Mouse (Mus musculus): Measurements from ENCODE around the gene Sufu. TPM values are rescaled to one million over a fixed set of nuclear protein-coding genes. Genes with fewer than 3 reads are reported as not detected.

The Sufu gene
- polyA plus RNA-seq, 1 experiment from 2014 or later = 19.8 TPM

DNA sequence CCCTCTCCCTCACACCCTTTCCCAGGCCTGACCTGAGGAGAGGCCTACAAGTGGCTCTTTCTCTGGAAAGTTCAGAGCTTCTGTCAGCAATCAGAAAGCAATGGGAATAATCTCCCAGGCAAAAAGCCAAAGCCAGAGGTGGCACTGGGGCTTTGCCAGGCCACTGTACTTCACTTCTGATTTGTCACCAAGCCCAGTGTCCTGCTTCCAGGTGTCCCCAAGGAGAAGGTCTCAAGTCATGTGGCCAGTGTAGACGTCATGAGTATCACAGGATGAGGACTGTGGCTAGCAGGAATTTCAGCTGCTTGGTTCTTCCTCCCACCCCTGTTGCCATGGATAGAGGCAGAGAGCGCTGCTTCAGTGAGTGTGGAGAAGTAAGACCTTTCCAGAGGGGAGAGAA lies 63.2 kb downstream of the Sufu start:
- Histone ChIP-seq H3K27ac (ENCODE audit: low read depth, low read length) (no peak overlapping the region), H3K4me2 (ENCODE audit: low read length) (no peak overlapping the region), H3K9ac (ENCODE audit: low read depth, low read length) (no peak overlapping the region), H3K4me1 (ENCODE audit: control insufficient read depth, insufficient read depth, low read depth, low read length) (no peaks in the 10 kb centered on the region; the same call in 1 of the 2 replicates), H3K9me3 (ENCODE audit: control insufficient read depth, low read length) (no peaks in the 10 kb centered on the region), H3K36me3 (ENCODE audit: control insufficient read depth, insufficient read depth, low read length) (peaks cover 3% of the 10 kb centered on the region; the same call in 1 of the 2 replicates), H3K27me3 (replicated peaks; ENCODE audit: control insufficient read depth, insufficient read depth, low read length) (no peaks in the 10 kb centered on the region), H3K4me3 (ENCODE audit: low read length) (no peak overlapping the region)
- WGBS = 73% methylated on average over 2 of the region's 2 CpGs
- ATAC-seq = no peak

GRCm38 (mm10) chr19:46462574-46462973 lies 65.9 kb downstream of the Sufu start:
- WGBS = 90% methylated on average over 3 of the region's 3 CpGs
- 0 out of 2 replicates have a peak, but pooled peaks cover 3% of the 10 kb centered on the region for H3K36me3 ChIP-seq (ENCODE audit: control insufficient read depth, insufficient read depth, low read length)
- H3K4me2 ChIP-seq (ENCODE audit: low read length) = no peak overlapping the region
- H3K27ac ChIP-seq (ENCODE audit: low read depth, low read length) = no peak overlapping the region
- no peaks in the 10 kb centered on the region for H3K9me3 ChIP-seq (ENCODE audit: control insufficient read depth, low read length)
- no peak for ATAC-seq
- H3K9ac ChIP-seq (ENCODE audit: low read depth, low read length) = no peak overlapping the region
- H3K4me1 ChIP-seq (ENCODE audit: control insufficient read depth, insufficient read depth, low read depth, low read length) = no peaks in the 10 kb centered on the region
- no peaks in the 10 kb centered on the region for H3K27me3 ChIP-seq (replicated peaks; ENCODE audit: control insufficient read depth, insufficient read depth, low read length)
- no peak overlapping the region for H3K4me3 ChIP-seq (ENCODE audit: low read length)

GRCm38 (mm10) chr19:46463446-46463845 lies 66.8 kb downstream of the Sufu start:
- no peak overlapping the region for H3K4me3 ChIP-seq (ENCODE audit: low read length)
- WGBS = 99% methylated on average over 4 of the region's 4 CpGs
- H3K4me1 ChIP-seq (ENCODE audit: control insufficient read depth, insufficient read depth, low read depth, low read length) = no peaks in the 10 kb centered on the region
- H3K27me3 ChIP-seq (replicated peaks; ENCODE audit: control insufficient read depth, insufficient read depth, low read length) = no peaks in the 10 kb centered on the region
- no peak overlapping the region for H3K4me2 ChIP-seq (ENCODE audit: low read length)
- H3K9ac ChIP-seq (ENCODE audit: low read depth, low read length) = no peak overlapping the region
- no peak for ATAC-seq
- no peak overlapping the region for H3K27ac ChIP-seq (ENCODE audit: low read depth, low read length)
- H3K36me3 ChIP-seq (ENCODE audit: control insufficient read depth, insufficient read depth, low read length) = peaks cover 3% of the 10 kb centered on the region; the same call in 1 of the 2 replicates
- H3K9me3 ChIP-seq (ENCODE audit: control insufficient read depth, low read length) = no peaks in the 10 kb centered on the region

GRCm38 (mm10) chr19:46466160-46466559 lies 69.5 kb downstream of the Sufu start:
- no peak for ATAC-seq
- H3K4me1 ChIP-seq (ENCODE audit: control insufficient read depth, insufficient read depth, low read depth, low read length) = peaks cover 13% of the 10 kb centered on the region
- no peak overlapping the region for H3K4me2 ChIP-seq (ENCODE audit: low read length)
- H3K4me3 ChIP-seq (ENCODE audit: low read length) = no peak overlapping the region
- no peaks in the 10 kb centered on the region for H3K9me3 ChIP-seq (ENCODE audit: control insufficient read depth, low read length)
- WGBS = 74% methylated on average over 6 of the region's 6 CpGs
- no peak overlapping the region for H3K9ac ChIP-seq (ENCODE audit: low read depth, low read length)
- no peak overlapping the region for H3K27ac ChIP-seq (ENCODE audit: low read depth, low read length)
- H3K36me3 ChIP-seq (ENCODE audit: control insufficient read depth, insufficient read depth, low read length) = peaks cover 3% of the 10 kb centered on the region; the same call in 1 of the 2 replicates
- H3K27me3 ChIP-seq (replicated peaks; ENCODE audit: control insufficient read depth, insufficient read depth, low read length) = no peaks in the 10 kb centered on the region

DNA sequence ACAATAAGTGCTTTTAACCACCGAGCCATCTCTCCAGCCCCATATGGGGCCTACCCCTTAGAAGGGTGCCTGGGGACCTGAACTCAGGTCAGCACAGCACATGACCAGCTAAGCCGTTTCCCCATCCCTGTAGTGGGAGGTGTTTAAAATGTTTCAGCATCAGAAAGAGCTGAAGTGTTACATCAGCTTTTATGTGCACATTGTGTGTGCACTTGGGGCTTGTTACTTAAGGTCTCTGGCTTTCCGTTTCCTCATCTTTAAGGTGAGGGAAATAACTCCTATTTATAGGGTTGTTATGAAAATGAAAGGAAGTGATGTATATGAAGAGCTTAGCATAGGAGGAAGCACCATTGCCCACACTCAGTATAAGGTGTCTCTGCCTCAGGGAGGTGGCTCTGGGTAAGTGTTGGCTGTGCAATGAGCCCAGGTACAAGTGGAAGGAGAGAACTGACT lies 70.4 kb downstream of the Sufu start:
- H3K27ac ChIP-seq (ENCODE audit: low read depth, low read length) = no peak overlapping the region
- peaks cover 22% of the 10 kb centered on the region for H3K4me1 ChIP-seq (ENCODE audit: control insufficient read depth, insufficient read depth, low read depth, low read length)
- no peaks in the 10 kb centered on the region for H3K27me3 ChIP-seq (replicated peaks; ENCODE audit: control insufficient read depth, insufficient read depth, low read length)
- no peak overlapping the region for H3K4me2 ChIP-seq (ENCODE audit: low read length)
- no peak overlapping the region for H3K4me3 ChIP-seq (ENCODE audit: low read length)
- no peaks in the 10 kb centered on the region for H3K9me3 ChIP-seq (ENCODE audit: control insufficient read depth, low read length)
- 66% methylated on average over 3 of the region's 3 CpGs for WGBS
- no peak overlapping the region for H3K9ac ChIP-seq (ENCODE audit: low read depth, low read length)
- no peak for ATAC-seq
- no peaks in the 10 kb centered on the region; the same call in 1 of the 2 replicates for H3K36me3 ChIP-seq (ENCODE audit: control insufficient read depth, insufficient read depth, low read length)

DNA sequence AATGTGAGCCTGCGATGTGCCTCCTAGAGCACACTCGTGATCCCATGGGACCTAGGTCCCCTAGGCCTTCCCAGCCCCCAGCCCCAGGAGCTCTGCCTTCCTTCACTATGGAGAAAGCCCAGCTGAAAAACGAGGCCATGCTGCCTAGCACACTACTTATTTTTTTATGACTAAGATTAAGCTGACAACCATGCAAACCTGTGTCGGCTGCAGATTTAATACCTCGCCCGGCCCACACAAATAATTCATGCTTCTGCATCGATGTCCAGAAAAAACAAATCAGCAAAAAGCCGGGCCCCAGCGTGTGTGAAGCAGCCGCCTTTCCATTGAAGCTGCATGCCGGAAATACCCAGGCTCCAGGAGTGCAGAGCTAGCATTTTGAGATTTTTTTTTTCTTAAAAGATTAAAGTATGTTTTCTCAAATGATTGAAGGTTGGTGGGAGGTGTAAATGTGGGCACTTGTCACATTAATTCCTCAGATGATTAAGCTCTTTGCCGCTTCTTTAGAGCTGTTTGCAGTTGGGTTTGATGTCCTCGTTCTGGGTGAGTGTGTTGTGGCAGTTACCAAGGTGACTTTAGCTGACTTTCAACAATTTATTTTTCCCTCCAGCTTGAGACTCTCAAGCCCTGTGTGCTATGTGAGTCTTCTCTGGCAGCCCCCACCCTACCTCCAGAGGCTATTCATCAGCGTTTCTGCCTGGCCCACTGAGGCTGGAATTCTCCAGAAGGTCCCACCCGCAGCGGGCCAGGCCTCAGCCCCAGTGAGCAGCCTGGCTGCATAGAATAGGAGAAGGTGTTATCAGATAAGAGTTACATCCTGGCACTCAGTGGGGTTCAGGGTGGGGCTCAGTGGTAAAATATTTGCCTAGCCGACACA lies 73.9 kb downstream of the Sufu start:
- WGBS = 20% methylated on average over 17 of the region's 17 CpGs
- no peaks in the 10 kb centered on the region for H3K9me3 ChIP-seq (ENCODE audit: control insufficient read depth, low read length)
- no peaks in the 10 kb centered on the region for H3K27me3 ChIP-seq (replicated peaks; ENCODE audit: control insufficient read depth, insufficient read depth, low read length)
- no peak overlapping the region for H3K4me3 ChIP-seq (ENCODE audit: low read length)
- 0 out of 2 replicates have a peak overlapping the region, but pooled peaks have one; percentile 29 for H3K9ac ChIP-seq (ENCODE audit: low read depth, low read length)
- H3K27ac ChIP-seq (ENCODE audit: low read depth, low read length) = peak overlapping the region; percentile 85
- peaks cover 24% of the 10 kb centered on the region for H3K4me1 ChIP-seq (ENCODE audit: control insufficient read depth, insufficient read depth, low read depth, low read length)
- H3K36me3 ChIP-seq (ENCODE audit: control insufficient read depth, insufficient read depth, low read length) = peaks cover 3% of the 10 kb centered on the region
- ATAC-seq = peak; percentile 31; the same call in 1 of the 2 replicates
- H3K4me2 ChIP-seq (ENCODE audit: low read length) = no peak overlapping the region

DNA sequence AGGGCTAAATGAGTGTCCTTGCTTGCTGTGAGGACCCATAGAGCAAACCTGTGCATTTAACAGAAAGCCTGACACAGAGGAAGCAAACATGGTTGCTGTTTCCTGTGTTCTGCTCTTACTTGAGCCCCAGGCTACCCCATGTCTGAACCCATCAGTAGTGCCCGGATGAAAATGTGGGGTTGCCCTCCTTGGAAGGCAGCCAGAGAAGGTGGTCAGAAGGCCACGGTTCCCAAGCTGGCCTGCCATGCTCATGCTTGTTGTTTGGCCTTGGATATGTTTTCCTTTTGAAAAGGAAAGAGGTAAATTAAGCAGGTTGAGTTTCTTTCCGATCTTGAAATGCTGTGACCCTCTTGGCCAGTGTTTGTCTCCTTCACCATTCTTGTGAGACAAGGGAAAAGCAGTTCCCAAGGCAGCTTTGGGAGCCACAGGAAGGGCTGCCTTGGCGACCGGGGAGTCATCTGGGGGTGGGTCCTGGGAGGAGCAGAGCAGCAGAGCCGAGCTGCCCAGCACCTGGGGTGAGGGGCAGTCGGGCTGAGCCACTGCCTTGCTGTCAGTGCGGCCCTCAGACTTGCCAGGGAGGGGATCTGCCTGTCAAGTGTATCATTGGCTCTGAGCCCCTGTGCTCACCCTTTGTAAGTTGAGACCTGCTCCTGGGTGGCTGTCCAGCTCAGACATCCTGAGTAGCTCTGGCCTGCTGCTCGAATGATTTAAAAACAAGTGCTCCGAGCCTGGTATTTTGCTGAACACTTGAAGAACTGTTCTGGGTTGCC lies 74.8 kb downstream of the Sufu start:
- peak overlapping the region; percentile 25; the same call in 1 of the 2 replicates for H3K9ac ChIP-seq (ENCODE audit: low read depth, low read length)
- H3K4me2 ChIP-seq (ENCODE audit: low read length) = no peak overlapping the region
- H3K27me3 ChIP-seq (replicated peaks; ENCODE audit: control insufficient read depth, insufficient read depth, low read length) = no peaks in the 10 kb centered on the region
- peak overlapping the region; percentile 85 for H3K27ac ChIP-seq (ENCODE audit: low read depth, low read length)
- ATAC-seq = peak; percentile 85
- H3K36me3 ChIP-seq (ENCODE audit: control insufficient read depth, insufficient read depth, low read length) = peaks cover 3% of the 10 kb centered on the region
- WGBS = 13% methylated on average over 10 of the region's 10 CpGs
- H3K9me3 ChIP-seq (ENCODE audit: control insufficient read depth, low read length) = no peaks in the 10 kb centered on the region
- H3K4me3 ChIP-seq (ENCODE audit: low read length) = no peak overlapping the region
- H3K4me1 ChIP-seq (ENCODE audit: control insufficient read depth, insufficient read depth, low read depth, low read length) = peaks cover 24% of the 10 kb centered on the region

GRCm38 (mm10) chr19:46477432-46477845 lies 80.7 kb downstream of the Sufu start:
- ATAC-seq = peak; percentile 34
- Histone ChIP-seq H3K4me3 (ENCODE audit: low read length) (no peak overlapping the region), H3K9ac (ENCODE audit: low read depth, low read length) (no peak overlapping the region), H3K9me3 (ENCODE audit: control insufficient read depth, low read length) (no peaks in the 10 kb centered on the region), H3K27me3 (replicated peaks; ENCODE audit: control insufficient read depth, insufficient read depth, low read length) (no peaks in the 10 kb centered on the region), H3K4me2 (ENCODE audit: low read length) (no peak overlapping the region), H3K36me3 (ENCODE audit: control insufficient read depth, insufficient read depth, low read length) (peaks cover 3% of the 10 kb centered on the region), H3K27ac (ENCODE audit: low read depth, low read length) (no peak overlapping the region; the same call in 1 of the 2 replicates), H3K4me1 (ENCODE audit: control insufficient read depth, insufficient read depth, low read depth, low read length) (peaks cover 9% of the 10 kb centered on the region; the same call in 1 of the 2 replicates)
- WGBS = 27% methylated on average over 10 of the region's 10 CpGs

GRCm38 (mm10) chr19:46478242-46478641 lies 81.5 kb downstream of the Sufu start:
- Histone ChIP-seq H3K9ac (ENCODE audit: low read depth, low read length) (no peak overlapping the region), H3K4me3 (ENCODE audit: low read length) (no peak overlapping the region), H3K4me2 (ENCODE audit: low read length) (no peak overlapping the region), H3K4me1 (ENCODE audit: control insufficient read depth, insufficient read depth, low read depth, low read length) (peaks cover 12% of the 10 kb centered on the region; the same call in 1 of the 2 replicates), H3K27ac (ENCODE audit: low read depth, low read length) (no peak overlapping the region; the same call in 1 of the 2 replicates), H3K36me3 (ENCODE audit: control insufficient read depth, insufficient read depth, low read length) (peaks cover 3% of the 10 kb centered on the region), H3K9me3 (ENCODE audit: control insufficient read depth, low read length) (no peaks in the 10 kb centered on the region), H3K27me3 (replicated peaks; ENCODE audit: control insufficient read depth, insufficient read depth, low read length) (no peaks in the 10 kb centered on the region)
- ATAC-seq = no peak
- 76% methylated on average over 4 of the region's 4 CpGs for WGBS

All from hindbrain, embryonic 16.5 days (tissue).